Mouse (Mus musculus) MEL (cell line): ENCODE data around the gene Tst.

Source experiments
- CHD1 ChIP-seq: IDR thresholded peaks from 2 replicates; pipeline ENCODE4 v1.6.1; 2012; ENCODE audit warnings: low read depth, mild to moderate bottlenecking, inconsistent platforms, low read length, improper control_type of control experiment
- CTCF ChIP-seq, 3 experiments: IDR thresholded peaks in 2 of 3; conservative IDR thresholded peaks in 1 of 3; 2 replicates each; pipeline ENCODE4 v1.5.1; 2011 to 2012; ENCODE audit warnings: low read length in 3 of 3, low read depth in 2 of 3, mild to moderate bottlenecking in 2 of 3, improper control_type of control experiment in 1 of 3, inconsistent platforms in 1 of 3, mixed read lengths in 1 of 3, moderate library complexity in 1 of 3; ENCODE audit not compliant: control insufficient read depth in 1 of 3, insufficient read depth in 1 of 3, poor library complexity in 1 of 3, severe bottlenecking in 1 of 3
- EP300 ChIP-seq, 2 experiments: IDR thresholded peaks; 2 replicates each; pipeline ENCODE4 v1.6.1; 2011; ENCODE audit warnings: improper control_type of control experiment in 2 of 2, low read length in 2 of 2, low read depth in 1 of 2, mild to moderate bottlenecking in 1 of 2
- KAT2A ChIP-seq: conservative IDR thresholded peaks from 2 replicates; pipeline ENCODE4 v1.6.1; 2012; ENCODE audit warnings: low read depth, low read length, improper control_type of control experiment, inconsistent platforms
- MAX ChIP-seq: IDR thresholded peaks from 2 replicates; pipeline ENCODE4 v1.6.1; 2011; ENCODE audit warnings: low read length, improper control_type of control experiment
- NELFE ChIP-seq: IDR thresholded peaks from 2 replicates; pipeline ENCODE4 v1.6.1; 2011; ENCODE audit warnings: low read depth, low read length, improper control_type of control experiment
- NRF1 ChIP-seq: IDR thresholded peaks from 2 replicates; pipeline ENCODE4 v1.6.1; 2014; ENCODE audit warnings: low read depth, mild to moderate bottlenecking, inconsistent platforms, low read length, improper control_type of control experiment, moderate library complexity; ENCODE audit not compliant: poor library complexity, insufficient read depth, severe bottlenecking
- POLR2A ChIP-seq, 2 experiments: IDR thresholded peaks; 2 replicates each; pipeline ENCODE4 v1.6.1; 2011 to 2012; ENCODE audit warnings: low read length in 2 of 2, mild to moderate bottlenecking in 2 of 2, control low read depth in 1 of 2, improper control_type of control experiment in 1 of 2, low read depth in 1 of 2, moderate library complexity in 1 of 2; ENCODE audit not compliant: control insufficient read depth in 1 of 2, insufficient read depth in 1 of 2, poor library complexity in 1 of 2
- TAL1 ChIP-seq: IDR thresholded peaks from 2 replicates; pipeline ENCODE4 v1.6.1; 2012; ENCODE audit warnings: mild to moderate bottlenecking, inconsistent platforms, low read length, moderate library complexity, mixed read lengths
- TCF12 ChIP-seq: IDR thresholded peaks from 2 replicates; pipeline ENCODE4 v1.6.1; 2014; ENCODE audit warnings: low read depth, mild to moderate bottlenecking, inconsistent platforms, low read length, improper control_type of control experiment, moderate library complexity
- UBTF ChIP-seq: IDR thresholded peaks from 2 replicates; pipeline ENCODE4 v1.6.1; 2012; ENCODE audit warnings: low read depth, mild to moderate bottlenecking, inconsistent platforms, low read length, improper control_type of control experiment, moderate library complexity, borderline replicate concordance; ENCODE audit not compliant: insufficient read depth
- ZKSCAN1 ChIP-seq: IDR thresholded peaks from 2 replicates; pipeline ENCODE4 v1.6.1; 2012; ENCODE audit warnings: low read depth, mild to moderate bottlenecking, inconsistent platforms, low read length, improper control_type of control experiment, moderate library complexity

- TF ChIP-seq ZKSCAN1 (no peak), UBTF (no peak), POLR2A (IDR thresholded peaks at IDR 0.05; ENCODE audit: control insufficient read depth in 1 of 2, insufficient read depth in 1 of 2, low read depth in 1 of 2, low read length in 2 of 2, poor library complexity in 1 of 2) (no peak), CTCF (IDR thresholded peaks at IDR 0.05 in 2 of 3, conservative IDR thresholded peaks at IDR 0.05 in 1 of 3; ENCODE audit: control insufficient read depth in 1 of 3, insufficient read depth in 1 of 3, low read depth in 2 of 3, low read length in 3 of 3, poor library complexity in 1 of 3, severe bottlenecking in 1 of 3) (no peak), NRF1 (no peak), KAT2A (no peak), TAL1 (no peak), EP300 (IDR thresholded peaks at IDR 0.05; ENCODE audit: low read depth in 1 of 2, low read length in 2 of 2) (no peak), CHD1 (no peak), TCF12 (no peak), NELFE (no peak), MAX (no peak)
Observed at GRCm38 (mm10) chr15:78438505-78438904, 32.8 kb upstream of the Tst start.
